Mouse (Mus musculus) gastrocnemius, adult 8-10 months (tissue): ENCODE data around the gene Kansl3. TPM values are rescaled to one million over a fixed set of nuclear protein-coding genes. Genes with fewer than 3 reads are reported as not detected.

Source experiments
- DNase-seq, 2 experiments: peaks; one replicate each; pipeline ENCODE4 v3.0.0; 2022; ENCODE audit warnings: low spot score in 2 of 2
- microRNA-seq: library from miRNA; unstranded; fragments of <30 nt; microRNA quantifications from one replicate; pipeline ENCODE4 v1.2.0, GENCODE M21; 2022
- total RNA-seq, 4 experiments: library from RNA; stranded (reverse); gene quantifications; 2 replicates each; pipeline ENCODE4 v1.2.4; 2022

Gene Kansl3
- total RNA-seq, 4 experiments from 2014 or later: 34.1 to 50.1 (median 38.7) TPM

DNA sequence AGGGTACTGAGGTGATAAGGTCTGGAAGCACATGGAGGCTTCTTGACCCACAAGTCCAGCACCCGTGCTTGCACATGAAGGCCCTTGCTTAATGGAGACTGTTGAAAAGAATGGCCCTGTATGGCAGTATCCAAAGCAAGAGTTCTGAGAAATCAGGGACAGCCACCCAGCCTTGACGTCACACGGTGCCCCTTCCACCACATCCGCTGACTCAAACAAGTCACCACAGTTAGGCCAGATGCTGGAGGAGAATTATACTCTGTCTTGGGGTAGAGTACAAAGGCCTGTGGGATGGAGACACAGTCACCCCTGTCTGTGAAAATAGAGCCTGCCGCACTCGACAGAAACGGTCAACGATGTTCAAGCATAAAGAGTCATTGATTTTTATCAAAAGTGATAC, 75.5 kb downstream of the Kansl3 start:
- DNase-seq: no peak

Small RNA genes within 50 kb of the gene (microRNA-seq; reads per million reads assigned to microRNA genes)
- not detected for gene Mir6898

Other genes starting within 250 kb of the Kansl3 start
- gene Uggt1, start 124.5 kb downstream of the Kansl3 start, total RNA-seq: 10 to 100 TPM; 27.1 to 32.6 (median 27.3) TPM
- 1 to 10 TPM in 1 of 4 experiments, under 1 TPM in 3; 0.27 to 1.1 (median 0.40) TPM for gene Neurl3, start 94.5 kb downstream of the Kansl3 start, total RNA-seq
- 1 to 10 TPM; 4.1 to 10.0 (median 7.3) TPM for gene Arid5a, start 61.4 kb downstream of the Kansl3 start, total RNA-seq
- not detected for gene Fer1l5, start 3.1 kb upstream of the Kansl3 start, total RNA-seq
- gene Lman2l, start 76.1 kb upstream of the Kansl3 start, total RNA-seq: 10 to 100 TPM; 19.9 to 24.7 (median 22.6) TPM
- 1 to 10 TPM; 4.9 to 7.7 (median 5.1) TPM for gene Cnnm4, start 102.4 kb upstream of the Kansl3 start, total RNA-seq
- gene Cnnm3, start 142.7 kb upstream of the Kansl3 start, total RNA-seq: 10 to 100 TPM in 3 of 4 experiments, 1 to 10 TPM in 1; 8.9 to 12.8 (median 11.3) TPM
- gene Ankrd23, start 167.7 kb upstream of the Kansl3 start, total RNA-seq: 1,000 to 10,000 TPM; 2,275 to 3,003 (median 2,494) TPM
- 1,000 to 10,000 TPM in 3 of 4 experiments, 100 to 1,000 TPM in 1; 926 to 1,454 (median 1,403) TPM for gene Gm42417, start 170.2 kb upstream of the Kansl3 start, total RNA-seq
- gene Ankrd39, start 178.3 kb upstream of the Kansl3 start, total RNA-seq: 1 to 10 TPM; 6.3 to 9.7 (median 9.4) TPM
- 1 to 10 TPM; 2.7 to 5.2 (median 4.6) TPM for gene Sema4c, start 189.2 kb upstream of the Kansl3 start, total RNA-seq